Mouse (Mus musculus) adrenal gland, postnatal 14 days (tissue): ENCODE data around the gene Dcaf15. TPM values are rescaled to one million over a fixed set of nuclear protein-coding genes. Genes with fewer than 3 reads are reported as not detected.
A peak's percentile ranks its signal among the peaks of the same experiment; 100 is the strongest.

Experiments used
- DNase-seq: peaks from one replicate; pipeline ENCODE4 v3.0.0; 2021; ENCODE audit warnings: mixed read lengths
- total RNA-seq: library from RNA; stranded (reverse); gene quantifications from 2 replicates; pipeline ENCODE4 v1.2.3, GENCODE M21; 2021

Dcaf15 gene
- total RNA-seq, 1 experiment from 2014 or later = 16.5 TPM

DNA sequence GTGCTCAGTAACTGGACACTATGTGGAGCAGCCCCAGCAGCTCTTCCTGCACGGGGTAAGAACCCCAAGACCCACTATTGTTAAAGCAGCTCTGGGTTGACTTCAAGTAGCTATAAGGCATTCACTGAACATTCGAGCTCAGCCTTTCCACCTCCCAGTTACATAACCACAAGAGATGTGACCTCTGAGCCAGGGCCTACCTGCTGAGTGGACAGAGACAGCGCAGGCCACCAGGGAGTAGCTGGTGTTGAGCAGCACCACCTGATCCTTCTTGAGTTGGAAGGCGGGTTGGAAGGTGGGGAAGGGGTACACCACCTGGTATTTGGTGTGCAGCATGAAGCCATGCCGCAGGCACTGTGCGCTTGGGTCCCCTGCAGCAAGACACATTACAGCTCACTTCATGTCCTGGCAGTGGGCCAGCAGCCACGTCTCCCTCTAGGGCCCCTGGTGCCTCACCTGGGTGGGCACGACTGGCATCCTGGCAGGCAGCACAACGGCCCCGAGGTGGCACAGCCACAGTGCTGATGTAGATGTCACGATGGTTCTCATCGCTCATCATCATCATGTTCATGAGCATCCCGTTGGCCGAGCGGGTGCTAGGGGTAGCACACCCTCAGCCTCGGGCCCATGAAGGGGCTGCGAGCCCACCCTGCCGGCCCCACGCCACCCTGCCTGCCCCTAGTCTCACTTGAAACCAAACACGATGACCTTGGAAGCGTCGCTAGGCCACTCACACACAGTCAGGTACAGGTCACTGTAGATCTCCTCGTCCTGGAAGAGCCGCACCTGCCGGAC lies 2.9 kb downstream of the Dcaf15 start:
- DNase-seq = no peak

DNA sequence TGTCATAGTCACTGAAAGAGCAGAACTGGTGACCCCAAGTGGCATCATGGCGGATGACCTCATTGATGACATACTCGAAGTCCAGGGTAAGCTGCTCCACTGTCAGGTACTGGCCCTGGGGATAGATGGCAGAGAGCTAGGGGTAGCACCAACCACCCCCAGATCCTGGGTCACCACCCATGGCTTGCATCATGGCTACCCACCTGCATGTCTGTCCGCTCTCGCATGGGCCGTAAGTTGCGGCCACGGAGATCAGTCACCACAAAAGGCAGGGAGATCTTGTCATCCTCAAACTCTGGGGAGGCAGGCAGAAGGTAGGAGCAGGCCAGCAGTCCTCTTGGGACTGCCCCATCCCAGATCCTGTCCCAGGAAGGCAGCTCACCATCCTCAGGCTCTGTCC lies 6.2 kb downstream of the Dcaf15 start:
- DNase-seq = no peak

DNA sequence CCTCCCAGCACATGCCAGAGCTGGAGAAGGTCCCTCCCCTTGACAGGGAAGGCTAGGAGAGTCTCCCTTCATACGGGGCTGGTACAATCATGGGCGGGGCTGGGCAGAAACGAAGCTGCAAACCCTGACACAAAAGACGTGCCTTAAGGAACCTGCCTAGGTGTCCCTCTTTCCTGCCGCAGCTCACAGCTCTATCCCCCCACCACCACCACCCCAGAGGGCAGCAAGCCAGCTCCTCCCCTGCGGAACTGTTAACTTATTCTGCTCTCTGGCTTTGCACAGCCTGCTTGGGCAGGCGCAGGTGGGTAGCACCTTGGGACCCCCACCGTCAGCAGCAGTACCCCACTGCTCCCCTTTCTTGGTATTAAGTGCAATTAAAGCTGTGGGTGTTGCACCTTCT lies 8.5 kb downstream of the Dcaf15 start:
- DNase-seq = no peak

DNA sequence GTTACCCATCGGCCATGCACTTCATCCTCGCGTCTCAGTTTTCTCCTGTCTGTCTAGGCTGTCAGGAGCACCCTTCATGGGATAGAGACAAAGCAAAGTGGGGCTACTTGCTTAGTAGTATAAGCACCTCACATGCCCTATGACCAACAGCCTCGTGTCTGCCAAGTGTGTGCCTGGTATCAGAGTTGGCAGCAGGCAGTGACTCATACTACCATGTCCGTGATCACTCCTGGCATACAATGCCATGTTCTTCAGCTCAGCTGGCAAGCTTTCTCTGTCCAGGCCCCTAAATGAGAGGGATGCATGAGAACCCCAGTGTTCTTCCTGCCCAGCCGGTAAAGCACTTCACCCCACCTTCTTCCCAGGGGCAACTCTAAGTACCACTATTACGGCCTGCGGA lies 14.0 kb downstream of the Dcaf15 start:
- peak; percentile 71 for DNase-seq

DNA sequence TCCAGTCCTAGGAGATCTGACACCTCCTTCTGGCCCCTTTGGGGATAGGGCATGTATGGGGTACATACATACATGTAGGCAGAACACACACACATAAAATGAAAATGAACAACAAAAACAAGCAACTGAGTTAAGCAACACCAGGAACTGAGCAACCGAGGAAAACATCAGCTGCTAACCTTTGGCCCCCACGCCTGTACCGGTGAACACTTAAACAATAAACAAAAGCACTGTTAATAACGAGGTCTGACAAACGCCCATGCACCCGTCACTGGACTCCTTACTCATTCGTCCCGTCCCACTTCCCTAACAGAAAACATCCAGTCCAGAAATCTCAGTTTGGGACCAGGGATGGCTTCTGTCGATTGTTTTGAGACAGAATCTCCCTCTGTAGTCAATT lies 15.3 kb downstream of the Dcaf15 start:
- no peak for DNase-seq

GRCm38 (mm10) chr8:84087821-84088220 lies 16.7 kb downstream of the Dcaf15 start:
- no peak for DNase-seq

- DNase-seq = no peak
Observed at GRCm38 (mm10) chr8:84087156-84087555, 17.4 kb downstream of the Dcaf15 start.

- no peak for DNase-seq
Observed at GRCm38 (mm10) chr8:84084341-84085115, 20.0 kb downstream of the Dcaf15 start.

GRCm38 (mm10) chr8:84083829-84084241 lies 20.7 kb downstream of the Dcaf15 start:
- DNase-seq = peak; percentile 71

DNA sequence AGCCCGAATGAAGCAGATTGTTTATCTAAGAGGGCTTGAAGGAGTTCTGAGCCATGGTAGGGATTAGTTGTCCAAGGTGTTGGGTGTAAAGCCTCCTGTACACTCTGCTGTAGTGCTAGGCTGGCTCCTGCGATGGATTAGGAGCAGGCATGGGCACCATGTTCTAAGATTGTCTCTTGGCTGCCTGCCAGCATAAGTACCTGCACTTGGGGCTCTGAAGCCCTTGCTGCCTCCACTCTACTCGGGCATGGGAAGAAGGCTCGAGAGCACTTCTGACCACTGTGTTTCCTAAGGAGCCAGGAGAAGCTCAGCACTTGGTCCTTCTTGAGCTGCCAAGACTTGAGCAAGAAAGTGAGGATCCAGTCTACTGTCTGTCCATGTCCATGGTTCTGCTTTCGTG lies 25.4 kb downstream of the Dcaf15 start:
- DNase-seq = no peak

DNA sequence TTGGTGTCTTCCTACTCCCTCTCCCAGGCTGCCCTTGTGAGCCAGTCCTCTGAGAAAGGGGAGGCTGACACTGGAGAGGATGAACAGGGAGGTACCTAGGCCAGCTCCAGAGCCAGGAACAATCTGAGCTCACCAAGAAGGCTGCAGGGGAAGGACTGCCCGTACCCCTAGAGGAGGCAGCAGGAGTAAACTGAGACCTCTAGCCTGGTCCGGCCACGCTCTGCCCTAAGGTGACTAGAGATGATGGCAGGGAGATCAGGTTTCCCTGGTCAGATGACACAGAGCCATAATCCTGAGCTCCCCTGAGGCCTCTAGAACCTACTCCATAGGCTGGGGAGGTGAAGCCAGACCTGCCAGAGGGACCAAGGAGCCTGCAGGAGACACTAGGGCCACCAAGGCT lies 27.7 kb downstream of the Dcaf15 start:
- no peak for DNase-seq

- DNase-seq = no peak
Observed at GRCm38 (mm10) chr8:84076412-84076811, 28.2 kb downstream of the Dcaf15 start.

DNA sequence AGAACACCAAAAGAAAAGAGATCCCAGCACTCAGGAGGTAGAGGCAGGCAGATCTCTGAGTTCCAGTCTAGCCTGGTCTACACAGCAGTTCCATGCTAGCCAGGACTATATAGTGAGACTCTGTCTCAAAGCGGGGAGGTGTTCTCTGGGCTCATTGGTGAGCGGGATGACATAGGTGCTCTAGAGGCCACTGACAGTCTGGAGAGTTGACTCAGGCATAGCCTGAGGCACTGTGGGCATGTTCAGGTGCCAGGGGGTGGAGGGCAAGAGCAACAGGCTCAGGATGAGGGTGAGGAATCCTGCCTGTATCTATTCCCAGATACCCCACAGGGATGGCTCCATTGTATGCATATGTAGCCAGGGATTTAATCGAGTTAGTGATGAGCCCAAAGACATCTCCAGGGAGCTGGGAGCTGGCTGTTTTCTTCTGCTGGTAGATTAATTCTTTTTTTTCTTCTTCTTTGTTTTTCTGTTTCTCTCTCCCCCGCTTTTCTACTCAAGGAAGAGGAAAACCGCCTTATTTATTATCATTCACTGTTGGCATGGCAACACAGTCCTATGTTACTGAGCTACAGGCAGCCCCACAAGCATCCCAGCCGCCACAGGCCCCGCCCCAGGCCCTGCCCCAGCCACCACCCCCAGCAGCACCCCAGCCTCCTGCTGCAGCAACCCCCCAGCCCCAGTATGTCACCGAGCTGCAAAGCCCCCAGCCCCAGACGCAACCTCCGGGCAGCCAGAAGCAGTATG lies 31.2 kb downstream of the Dcaf15 start:
- no peak for DNase-seq

DNA sequence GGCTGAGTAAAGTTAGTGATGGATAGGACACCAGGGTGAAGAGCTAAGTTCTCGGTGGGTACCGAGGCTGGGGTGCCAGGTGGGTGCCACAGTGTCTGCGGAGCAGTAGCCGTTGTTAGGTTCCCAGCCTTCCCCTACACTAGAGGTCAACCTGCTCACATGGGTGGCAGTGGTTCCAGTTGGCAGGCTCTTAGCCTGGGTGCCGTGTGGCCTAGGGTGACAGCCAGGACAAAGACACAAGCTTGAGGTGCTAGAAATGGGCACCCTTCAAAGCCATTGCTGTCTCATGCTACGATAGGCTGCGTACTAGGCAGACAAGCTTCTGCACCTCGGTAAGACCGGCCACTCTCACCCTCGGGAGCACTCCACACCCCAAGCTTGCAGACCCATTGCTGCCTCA lies 32.2 kb downstream of the Dcaf15 start:
- no peak for DNase-seq

- DNase-seq = peak; percentile 55
Observed at GRCm38 (mm10) chr8:84071921-84072320, 32.6 kb downstream of the Dcaf15 start.

DNA sequence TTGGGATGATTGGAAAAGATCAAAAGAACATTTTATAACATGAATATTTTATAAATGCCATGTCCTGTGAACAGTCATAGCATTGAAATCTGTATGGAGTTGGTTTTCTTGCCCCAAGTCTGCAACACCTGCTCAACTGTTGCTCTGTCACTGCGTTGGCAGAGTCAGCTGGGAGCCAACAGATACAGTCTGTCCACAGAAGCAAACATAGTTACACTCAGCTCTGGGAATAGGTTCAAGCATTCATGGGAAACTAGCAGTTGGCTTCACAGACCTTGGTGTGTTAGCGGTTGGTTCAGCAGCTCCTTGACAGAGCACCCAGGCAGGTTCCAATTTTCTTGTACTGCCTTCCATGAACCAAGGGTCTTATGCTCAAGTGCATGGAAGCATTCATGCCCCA lies 33.9 kb downstream of the Dcaf15 start:
- no peak for DNase-seq

- no peak for DNase-seq
Observed at GRCm38 (mm10) chr8:84070241-84070640, 34.3 kb downstream of the Dcaf15 start.

- DNase-seq = no peak
Observed at GRCm38 (mm10) chr8:84069750-84070149, 34.8 kb downstream of the Dcaf15 start.

GRCm38 (mm10) chr8:84069169-84069568 lies 35.4 kb downstream of the Dcaf15 start:
- no peak for DNase-seq

DNA sequence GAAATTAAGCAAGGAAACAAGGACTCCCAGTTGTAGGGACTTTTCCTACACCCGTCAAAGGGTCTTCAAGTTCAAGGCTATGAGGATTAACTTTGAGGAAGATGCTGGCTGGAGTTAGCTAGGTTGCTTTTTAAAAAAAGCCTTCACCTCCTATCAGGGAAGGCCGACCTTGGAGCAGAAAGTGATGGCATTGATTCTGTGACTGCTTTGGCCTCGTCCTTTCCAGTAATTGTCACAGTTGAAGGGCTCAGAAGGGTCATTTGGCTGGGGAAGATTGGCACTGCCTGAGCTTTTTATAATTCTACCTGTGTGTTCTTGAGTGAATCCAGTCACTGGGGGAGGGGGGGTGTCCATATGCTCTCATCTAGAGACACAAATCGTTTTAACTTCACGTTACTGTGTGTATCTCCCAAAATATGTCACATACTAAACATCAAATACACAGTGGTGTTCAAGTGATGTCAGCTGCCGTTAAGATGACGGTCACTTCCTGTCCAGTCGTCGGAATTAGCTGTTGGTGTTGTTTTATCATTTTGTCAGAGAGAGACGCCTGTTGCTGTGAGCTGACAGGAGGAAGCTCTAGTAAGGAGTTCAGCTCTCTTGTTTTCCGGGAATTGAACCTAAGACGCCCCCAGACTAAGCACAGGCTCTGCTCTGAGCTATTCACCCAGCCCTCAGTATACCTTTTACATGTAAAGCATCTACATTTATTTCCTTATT lies 36.1 kb downstream of the Dcaf15 start:
- peak; percentile 48 for DNase-seq

DNA sequence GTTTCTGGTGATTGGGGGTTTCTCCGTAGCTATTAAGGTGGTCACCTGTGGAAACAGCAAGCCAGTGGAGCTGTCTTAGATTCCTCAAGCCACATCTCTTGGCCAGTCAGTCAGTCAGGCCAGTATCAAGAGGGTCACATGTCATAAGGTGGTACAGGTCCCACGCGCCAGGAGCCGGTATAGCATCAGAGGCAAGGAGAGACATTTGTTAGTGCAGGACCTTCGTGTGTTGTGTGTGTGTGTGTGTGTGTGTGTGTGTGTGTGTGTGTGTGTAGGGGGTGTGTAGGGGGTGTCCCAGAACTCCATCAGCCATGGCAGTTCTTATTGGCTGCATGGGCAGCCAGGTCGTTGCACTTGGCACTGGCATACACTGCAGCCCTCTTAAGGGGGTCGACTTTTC lies 36.7 kb downstream of the Dcaf15 start:
- DNase-seq = no peak

- DNase-seq = peak; percentile 98
Observed at GRCm38 (mm10) chr8:84067047-84067573, 37.5 kb downstream of the Dcaf15 start.
